Mouse (Mus musculus): ENCODE measurements at regions not wholly inside any gene's neighbourhood (a gene's known extent, or its start where the extent isn't known, plus 50 kb on each side); places are given as distances from the start of the nearest gene placed in this dataset.

DNA sequence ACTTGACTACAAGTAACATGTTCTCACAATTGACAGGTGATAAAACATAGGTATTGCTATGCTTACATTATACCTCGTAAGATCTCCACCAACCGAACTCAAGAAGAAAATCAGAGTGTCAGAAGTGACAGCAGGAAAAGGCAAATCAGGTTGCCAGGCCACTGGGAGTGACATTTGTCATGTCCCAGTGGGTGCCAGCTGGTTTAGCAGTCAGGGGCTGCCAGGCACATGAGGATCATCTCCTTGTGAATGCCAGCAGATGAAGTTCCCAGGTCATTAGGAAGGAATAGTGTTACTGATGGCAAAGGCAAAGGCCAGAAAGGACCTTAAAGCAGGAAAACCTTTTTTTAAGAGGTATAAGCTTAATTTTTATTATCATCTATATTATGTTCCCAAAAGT, 1711.7 kb downstream of the Pla2g4a start:
- DNase-seq (ENCODE audit: low read depth, low spot score) = no peak
- no peak overlapping the region for H3K4me3 ChIP-seq (ENCODE audit: control insufficient read depth in 1 of 2, insufficient read depth in 1 of 2, low read depth in 2 of 2, low read length in 2 of 2)
- no peak overlapping the region for H3K9ac ChIP-seq (ENCODE audit: control insufficient read depth, low read depth, low read length, poor library complexity, severe bottlenecking)
- no peaks in the 10 kb centered on the region for H3K36me3 ChIP-seq (ENCODE audit: control insufficient read depth in 1 of 2, insufficient read depth in 2 of 2, low read length in 2 of 2)
- no peaks in the 10 kb centered on the region for H3K4me1 ChIP-seq (ENCODE audit: control insufficient read depth in 1 of 2, insufficient read depth in 2 of 2, low read length in 2 of 2)
- no peaks in the 10 kb centered on the region for H3K27me3 ChIP-seq (ENCODE audit: control insufficient read depth in 1 of 2, insufficient read depth in 2 of 2, low read length in 2 of 2)
- no peaks in the 10 kb centered on the region for H3K9me3 ChIP-seq (replicated peaks; ENCODE audit: insufficient read depth, low read length)
- no peaks in the 10 kb centered on the region for H3K79me2 ChIP-seq (ENCODE audit: control insufficient read depth, insufficient read depth, low read length, poor library complexity)
- H3K27ac ChIP-seq (ENCODE audit: control insufficient read depth, low read depth, low read length) = no peak overlapping the region
- no peak for TF ChIP-seq JUND (IDR thresholded peaks at IDR 0.05; ENCODE audit: low read depth, low read length)
- TF ChIP-seq EP300 (IDR thresholded peaks at IDR 0.05; ENCODE audit: low read depth in 1 of 2, low read length in 2 of 2) = no peak
- TF ChIP-seq ZMIZ1 (IDR thresholded peaks at IDR 0.05; ENCODE audit: low read depth, low read length) = no peak
- no peak for TF ChIP-seq ZC3H11A (IDR thresholded peaks at IDR 0.05; ENCODE audit: low read depth, low read length)
- TF ChIP-seq MYC (IDR thresholded peaks at IDR 0.05; ENCODE audit: low read depth, low read length) = no peak
- TF ChIP-seq HCFC1 (IDR thresholded peaks at IDR 0.05; ENCODE audit: low read depth, low read length) = no peak
- no peak for TF ChIP-seq RCOR1 (IDR thresholded peaks at IDR 0.05; ENCODE audit: low read depth, low read length)
- no peak for TF ChIP-seq TBP (IDR thresholded peaks at IDR 0.05; ENCODE audit: low read depth, low read length)
- no peak for TF ChIP-seq SMC3 (IDR thresholded peaks at IDR 0.05; ENCODE audit: low read depth, low read length)
- no peak for TF ChIP-seq KAT2A (conservative IDR thresholded peaks at IDR 0.05; ENCODE audit: low read depth, low read length)
- no peak for TF ChIP-seq MYB (IDR thresholded peaks at IDR 0.05; ENCODE audit: low read depth, low read length)
- TF ChIP-seq RAD21 (IDR thresholded peaks at IDR 0.05; ENCODE audit: low read depth, low read length) = no peak
- TF ChIP-seq MEF2A (IDR thresholded peaks at IDR 0.05; ENCODE audit: extremely low read depth, insufficient replicate concordance, low read depth, low read length, poor library complexity, severe bottlenecking) = no peak
- no peak for TF ChIP-seq UBTF (IDR thresholded peaks at IDR 0.05; ENCODE audit: borderline replicate concordance, insufficient read depth, low read depth, low read length)
- no peak for TF ChIP-seq NRF1 (IDR thresholded peaks at IDR 0.05; ENCODE audit: insufficient read depth, low read depth, low read length, poor library complexity, severe bottlenecking)
- TF ChIP-seq CTCF (IDR thresholded peaks at IDR 0.05 in 2 of 3, conservative IDR thresholded peaks at IDR 0.05 in 1 of 3; ENCODE audit: control insufficient read depth in 1 of 3, insufficient read depth in 1 of 3, low read depth in 2 of 3, low read length in 3 of 3, poor library complexity in 1 of 3, severe bottlenecking in 1 of 3) = no peak
- no peak for TF ChIP-seq NELFE (IDR thresholded peaks at IDR 0.05; ENCODE audit: low read depth, low read length)
- no peak for TF ChIP-seq MXI1 (IDR thresholded peaks at IDR 0.05; ENCODE audit: low read depth, low read length)

DNA sequence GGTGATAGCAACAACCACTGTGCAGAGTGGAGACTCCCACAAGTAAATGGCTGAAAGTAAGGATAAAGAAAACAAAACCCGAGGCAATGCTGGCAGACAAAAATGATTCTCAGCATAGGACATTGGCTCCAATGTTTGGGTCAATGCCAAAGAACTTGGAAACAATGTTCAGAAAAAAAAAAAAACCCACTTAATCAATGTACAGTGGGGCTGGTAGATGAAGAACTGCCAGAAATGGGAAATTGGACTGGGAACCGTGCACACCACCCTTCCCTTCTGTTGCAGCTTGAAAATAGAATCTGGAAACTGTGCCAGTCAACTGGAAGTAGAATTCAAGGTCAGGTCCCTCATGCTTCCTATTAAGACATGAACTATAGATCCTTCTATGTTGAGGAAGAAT, 1714.4 kb downstream of the Pla2g4a start:
- no peaks in the 10 kb centered on the region for H3K27me3 ChIP-seq (ENCODE audit: control insufficient read depth in 1 of 2, insufficient read depth in 2 of 2, low read length in 2 of 2)
- H3K9me3 ChIP-seq (replicated peaks; ENCODE audit: insufficient read depth, low read length) = no peaks in the 10 kb centered on the region
- no peaks in the 10 kb centered on the region for H3K4me1 ChIP-seq (ENCODE audit: control insufficient read depth in 1 of 2, insufficient read depth in 2 of 2, low read length in 2 of 2)
- H3K36me3 ChIP-seq (ENCODE audit: control insufficient read depth in 1 of 2, insufficient read depth in 2 of 2, low read length in 2 of 2) = no peaks in the 10 kb centered on the region
- H3K27ac ChIP-seq (ENCODE audit: control insufficient read depth, low read depth, low read length) = no peak overlapping the region
- no peak overlapping the region for H3K9ac ChIP-seq (ENCODE audit: control insufficient read depth, low read depth, low read length, poor library complexity, severe bottlenecking)
- no peak for DNase-seq (ENCODE audit: low read depth, low spot score)
- TF ChIP-seq SMC3 (IDR thresholded peaks at IDR 0.05; ENCODE audit: low read depth, low read length) = no peak
- TF ChIP-seq MYB (IDR thresholded peaks at IDR 0.05; ENCODE audit: low read depth, low read length) = no peak
- no peak for TF ChIP-seq USF1 (IDR thresholded peaks at IDR 0.05; ENCODE audit: low read depth, low read length)
- TF ChIP-seq GABPA (IDR thresholded peaks at IDR 0.05; ENCODE audit: low read depth, low read length) = no peak
- TF ChIP-seq UBTF (IDR thresholded peaks at IDR 0.05; ENCODE audit: borderline replicate concordance, insufficient read depth, low read depth, low read length) = no peak
- no peak for TF ChIP-seq NRF1 (IDR thresholded peaks at IDR 0.05; ENCODE audit: insufficient read depth, low read depth, low read length, poor library complexity, severe bottlenecking)
- TF ChIP-seq TBP (IDR thresholded peaks at IDR 0.05; ENCODE audit: low read depth, low read length) = no peak
- no peak for TF ChIP-seq ETS1 (IDR thresholded peaks at IDR 0.05; ENCODE audit: low read depth, low read length)
- no peak for TF ChIP-seq KAT2A (conservative IDR thresholded peaks at IDR 0.05; ENCODE audit: low read depth, low read length)
- no peak for TF ChIP-seq CHD1 (IDR thresholded peaks at IDR 0.05; ENCODE audit: low read depth, low read length)
- TF ChIP-seq POLR2AphosphoS2 (IDR thresholded peaks at IDR 0.05; ENCODE audit: low read length) = no peak
- no peak for TF ChIP-seq MXI1 (IDR thresholded peaks at IDR 0.05; ENCODE audit: low read depth, low read length)
- no peak for TF ChIP-seq TCF12 (IDR thresholded peaks at IDR 0.05; ENCODE audit: low read depth, low read length)
- no peak for TF ChIP-seq ELF1 (IDR thresholded peaks at IDR 0.05; ENCODE audit: low read depth, low read length)
- no peak for TF ChIP-seq GATA1 (IDR thresholded peaks at IDR 0.05; ENCODE audit: low read depth, low read length)
- no peak for TF ChIP-seq MAZ (IDR thresholded peaks at IDR 0.05; ENCODE audit: low read depth, low read length)
- TF ChIP-seq USF2 (IDR thresholded peaks at IDR 0.05; ENCODE audit: borderline replicate concordance in 1 of 2, insufficient read depth in 1 of 2, low read depth in 1 of 2, low read length in 2 of 2) = no peak
- no peak for TF ChIP-seq BHLHE40 (IDR thresholded peaks at IDR 0.05; ENCODE audit: borderline replicate concordance, low read depth, low read length)
- no peak for TF ChIP-seq NELFE (IDR thresholded peaks at IDR 0.05; ENCODE audit: low read depth, low read length)
- no peak for TF ChIP-seq RAD21 (IDR thresholded peaks at IDR 0.05; ENCODE audit: low read depth, low read length)
- H3K79me2 ChIP-seq (ENCODE audit: control insufficient read depth, insufficient read depth, low read length, poor library complexity) = no peaks in the 10 kb centered on the region
- H3K4me3 ChIP-seq (ENCODE audit: control insufficient read depth in 1 of 2, insufficient read depth in 1 of 2, low read depth in 2 of 2, low read length in 2 of 2) = no peak overlapping the region

Data from MEL (cell line).